Mouse (Mus musculus): Measurements from ENCODE around the gene Dlgap4. TPM values are rescaled to one million over a fixed set of nuclear protein-coding genes. Genes with fewer than 3 reads are reported as not detected.
"Not testable (repeated sequence)": the region's sequence is repeated elsewhere in the genome, so short reads cannot be mapped to it uniquely, and the experiment has no call there.

The Dlgap4 gene
- polyA plus RNA-seq, 1 experiment from 2014 or later = 57.8 TPM

GRCm38 (mm10) chr2:156784891-156785290 is 171.4 kb downstream of the Dlgap4 start:
- Histone ChIP-seq H3K4me1 (ENCODE audit: control insufficient read depth, insufficient read depth, low read length) (peaks cover 18% of the 10 kb centered on the region), H3K27ac (ENCODE audit: low read length) (no peak overlapping the region), H3K9me3 (replicated peaks; ENCODE audit: control insufficient read depth, low read length) (no peaks in the 10 kb centered on the region), H3K9ac (ENCODE audit: low read length) (no peak overlapping the region), H3K27me3 (ENCODE audit: control insufficient read depth, insufficient read depth, low read length) (no peaks in the 10 kb centered on the region), H3K4me3 (ENCODE audit: low read length) (no peak overlapping the region), H3K36me3 (ENCODE audit: control insufficient read depth, insufficient read depth) (peaks cover 7% of the 10 kb centered on the region; the same call in 1 of the 2 replicates), H3K4me2 (ENCODE audit: low read depth, low read length) (no peak overlapping the region)
- ATAC-seq (replicated peaks; ENCODE audit: extremely low read depth, insufficient read depth, low FRiP score) = no peak
- 82% methylated on average over 2 of the region's 2 CpGs for WGBS

- not testable (repeated sequence) for ATAC-seq (replicated peaks; ENCODE audit: extremely low read depth, insufficient read depth, low FRiP score); H3K27ac ChIP-seq (ENCODE audit: low read length); H3K36me3 ChIP-seq (ENCODE audit: control insufficient read depth, insufficient read depth); H3K9me3 ChIP-seq (replicated peaks; ENCODE audit: control insufficient read depth, low read length); H3K4me3 ChIP-seq (ENCODE audit: low read length); H3K27me3 ChIP-seq (ENCODE audit: control insufficient read depth, insufficient read depth, low read length); H3K9ac ChIP-seq (ENCODE audit: low read length); H3K4me2 ChIP-seq (ENCODE audit: low read depth, low read length)
- H3K4me1 ChIP-seq (ENCODE audit: control insufficient read depth, insufficient read depth, low read length) = peaks cover 12% of the 10 kb centered on the region
Measured at GRCm38 (mm10) chr2:156786369-156786768, 172.9 kb downstream of the Dlgap4 start.

- H3K9me3 ChIP-seq (replicated peaks; ENCODE audit: control insufficient read depth, low read length) = peaks cover 8% of the 10 kb centered on the region
- H3K36me3 ChIP-seq (ENCODE audit: control insufficient read depth, insufficient read depth) = no peaks in the 10 kb centered on the region
- ATAC-seq (replicated peaks; ENCODE audit: extremely low read depth, insufficient read depth, low FRiP score) = no peak
- H3K4me2 ChIP-seq (ENCODE audit: low read depth, low read length) = no peak overlapping the region
- no peaks in the 10 kb centered on the region for H3K27me3 ChIP-seq (ENCODE audit: control insufficient read depth, insufficient read depth, low read length)
- WGBS = 91% methylated on average over 5 of the region's 5 CpGs
- no peak overlapping the region for H3K9ac ChIP-seq (ENCODE audit: low read length)
- H3K4me1 ChIP-seq (ENCODE audit: control insufficient read depth, insufficient read depth, low read length) = peaks cover 12% of the 10 kb centered on the region
- H3K27ac ChIP-seq (ENCODE audit: low read length) = no peak overlapping the region
- H3K4me3 ChIP-seq (ENCODE audit: low read length) = no peak overlapping the region
Measured at GRCm38 (mm10) chr2:156787090-156787775, 173.7 kb downstream of the Dlgap4 start.

GRCm38 (mm10) chr2:156787776-156788105 is 174.2 kb downstream of the Dlgap4 start:
- Histone ChIP-seq H3K9me3 (replicated peaks; ENCODE audit: control insufficient read depth, low read length) (peaks cover 12% of the 10 kb centered on the region), H3K27ac (ENCODE audit: low read length) (no peak overlapping the region), H3K27me3 (ENCODE audit: control insufficient read depth, insufficient read depth, low read length) (no peaks in the 10 kb centered on the region), H3K9ac (ENCODE audit: low read length) (no peak overlapping the region), H3K4me2 (ENCODE audit: low read depth, low read length) (no peak overlapping the region), H3K4me3 (ENCODE audit: low read length) (no peak overlapping the region), H3K36me3 (ENCODE audit: control insufficient read depth, insufficient read depth) (no peaks in the 10 kb centered on the region), H3K4me1 (ENCODE audit: control insufficient read depth, insufficient read depth, low read length) (peaks cover 12% of the 10 kb centered on the region)
- WGBS = 45% methylated on average over 3 of the region's 3 CpGs
- ATAC-seq (replicated peaks; ENCODE audit: extremely low read depth, insufficient read depth, low FRiP score) = no peak

GRCm38 (mm10) chr2:156788836-156789235 is 175.3 kb downstream of the Dlgap4 start:
- H3K36me3 ChIP-seq (ENCODE audit: control insufficient read depth, insufficient read depth) = no peaks in the 10 kb centered on the region
- no peak overlapping the region for H3K27ac ChIP-seq (ENCODE audit: low read length)
- H3K4me2 ChIP-seq (ENCODE audit: low read depth, low read length) = no peak overlapping the region
- H3K4me3 ChIP-seq (ENCODE audit: low read length) = no peak overlapping the region
- peaks cover 5% of the 10 kb centered on the region for H3K4me1 ChIP-seq (ENCODE audit: control insufficient read depth, insufficient read depth, low read length)
- no peaks in the 10 kb centered on the region for H3K27me3 ChIP-seq (ENCODE audit: control insufficient read depth, insufficient read depth, low read length)
- 79% methylated on average over 1 of the region's 1 CpGs for WGBS
- H3K9ac ChIP-seq (ENCODE audit: low read length) = no peak overlapping the region
- ATAC-seq (replicated peaks; ENCODE audit: extremely low read depth, insufficient read depth, low FRiP score) = no peak
- H3K9me3 ChIP-seq (replicated peaks; ENCODE audit: control insufficient read depth, low read length) = peaks cover 12% of the 10 kb centered on the region

GRCm38 (mm10) chr2:156798516-156798915 is 185.0 kb downstream of the Dlgap4 start:
- no peak overlapping the region for H3K4me2 ChIP-seq (ENCODE audit: low read depth, low read length)
- peaks cover 9% of the 10 kb centered on the region for H3K9me3 ChIP-seq (replicated peaks; ENCODE audit: control insufficient read depth, low read length)
- no peak for ATAC-seq (replicated peaks; ENCODE audit: extremely low read depth, insufficient read depth, low FRiP score)
- H3K4me3 ChIP-seq (ENCODE audit: low read length) = no peak overlapping the region
- no peak overlapping the region for H3K27ac ChIP-seq (ENCODE audit: low read length)
- H3K27me3 ChIP-seq (ENCODE audit: control insufficient read depth, insufficient read depth, low read length) = no peaks in the 10 kb centered on the region
- H3K4me1 ChIP-seq (ENCODE audit: control insufficient read depth, insufficient read depth, low read length) = no peaks in the 10 kb centered on the region
- 82% methylated on average over 1 of the region's 1 CpGs for WGBS
- no peak overlapping the region for H3K9ac ChIP-seq (ENCODE audit: low read length)
- H3K36me3 ChIP-seq (ENCODE audit: control insufficient read depth, insufficient read depth) = no peaks in the 10 kb centered on the region

GRCm38 (mm10) chr2:156801045-156801444 is 187.5 kb downstream of the Dlgap4 start:
- H3K9me3 ChIP-seq (replicated peaks; ENCODE audit: control insufficient read depth, low read length) = peaks cover 11% of the 10 kb centered on the region; the same call in 1 of the 2 replicates
- H3K27ac ChIP-seq (ENCODE audit: low read length) = no peak overlapping the region
- H3K27me3 ChIP-seq (ENCODE audit: control insufficient read depth, insufficient read depth, low read length) = no peaks in the 10 kb centered on the region
- no peaks in the 10 kb centered on the region for H3K36me3 ChIP-seq (ENCODE audit: control insufficient read depth, insufficient read depth)
- 61% methylated on average over 4 of the region's 4 CpGs for WGBS
- H3K9ac ChIP-seq (ENCODE audit: low read length) = no peak overlapping the region
- no peak for ATAC-seq (replicated peaks; ENCODE audit: extremely low read depth, insufficient read depth, low FRiP score)
- H3K4me1 ChIP-seq (ENCODE audit: control insufficient read depth, insufficient read depth, low read length) = no peaks in the 10 kb centered on the region
- no peak overlapping the region for H3K4me3 ChIP-seq (ENCODE audit: low read length)
- H3K4me2 ChIP-seq (ENCODE audit: low read depth, low read length) = no peak overlapping the region

GRCm38 (mm10) chr2:156802116-156802515 is 188.6 kb downstream of the Dlgap4 start:
- not testable (repeated sequence) for H3K9me3 ChIP-seq (replicated peaks; ENCODE audit: control insufficient read depth, low read length); H3K27ac ChIP-seq (ENCODE audit: low read length); H3K4me2 ChIP-seq (ENCODE audit: low read depth, low read length); H3K4me3 ChIP-seq (ENCODE audit: low read length); H3K36me3 ChIP-seq (ENCODE audit: control insufficient read depth, insufficient read depth); H3K27me3 ChIP-seq (ENCODE audit: control insufficient read depth, insufficient read depth, low read length); ATAC-seq (replicated peaks; ENCODE audit: extremely low read depth, insufficient read depth, low FRiP score); H3K4me1 ChIP-seq (ENCODE audit: control insufficient read depth, insufficient read depth, low read length); H3K9ac ChIP-seq (ENCODE audit: low read length)
- 43% methylated on average over 9 of the region's 9 CpGs for WGBS

GRCm38 (mm10) chr2:156803698-156804372 is 190.3 kb downstream of the Dlgap4 start:
- Histone ChIP-seq H3K36me3 (ENCODE audit: control insufficient read depth, insufficient read depth) (no peaks in the 10 kb centered on the region), H3K4me2 (ENCODE audit: low read depth, low read length) (no peak overlapping the region), H3K4me1 (ENCODE audit: control insufficient read depth, insufficient read depth, low read length) (no peaks in the 10 kb centered on the region), H3K27me3 (ENCODE audit: control insufficient read depth, insufficient read depth, low read length) (peaks cover 2% of the 10 kb centered on the region; the same call in 1 of the 2 replicates), H3K9ac (ENCODE audit: low read length) (no peak overlapping the region), H3K27ac (ENCODE audit: low read length) (no peak overlapping the region), H3K9me3 (replicated peaks; ENCODE audit: control insufficient read depth, low read length) (0 out of 2 replicates have a peak, but pooled peaks cover 2% of the 10 kb centered on the region), H3K4me3 (ENCODE audit: low read length) (no peak overlapping the region)
- WGBS = 51% methylated on average over 4 of the region's 4 CpGs
- ATAC-seq (replicated peaks; ENCODE audit: extremely low read depth, insufficient read depth, low FRiP score) = no peak

All from heart, embryonic 16.5 days (tissue).